Mouse (Mus musculus) forebrain, embryonic 15.5 days (tissue): ENCODE results near the gene Pde3a. TPM values are rescaled to one million over a fixed set of nuclear protein-coding genes. Genes with fewer than 3 reads are reported as not detected.
A peak's percentile ranks its signal among the peaks of the same experiment; 100 is the strongest.

Source experiments
- ATAC-seq: fragments of 200-750 bp; cut with Nextera tagmentation; replicated peaks from 2 replicates; pipeline ENCODE4 v1.8.0; 2017; ENCODE audit warnings: mild to moderate bottlenecking, moderate TSS enrichment, moderate library complexity
- H3K27ac ChIP-seq: fragments of 300-500 bp; sonication (generic); replicated peaks from 2 replicates; pipeline ENCODE4 v1.5.1; 2015; ENCODE audit warnings: mild to moderate bottlenecking, inconsistent platforms
- H3K27me3 ChIP-seq: fragments of 300-500 bp; sonication (generic); 2 replicates; pipeline ENCODE4 v1.6.1; 2015; ENCODE audit warnings: inconsistent platforms
- H3K36me3 ChIP-seq: fragments of 300-500 bp; sonication (generic); 2 replicates; pipeline ENCODE4 v1.6.1; 2015; ENCODE audit warnings: mild to moderate bottlenecking, inconsistent platforms
- H3K4me1 ChIP-seq: fragments of 300-500 bp; sonication (generic); 2 replicates; pipeline ENCODE4 v1.6.1; 2015; ENCODE audit warnings: inconsistent platforms
- H3K4me2 ChIP-seq: fragments of 300-500 bp; sonication (generic); replicated peaks from 2 replicates; pipeline ENCODE4 v1.6.1; 2015; ENCODE audit warnings: mild to moderate bottlenecking, inconsistent platforms
- H3K4me3 ChIP-seq: fragments of 300-500 bp; sonication (generic); 2 replicates; pipeline ENCODE4 v1.5.1; 2015; ENCODE audit warnings: mild to moderate bottlenecking, inconsistent platforms
- H3K9ac ChIP-seq: fragments of 300-500 bp; sonication (generic); replicated peaks from 2 replicates; pipeline ENCODE4 v1.6.1; 2015; ENCODE audit warnings: mild to moderate bottlenecking, inconsistent platforms
- H3K9me3 ChIP-seq: fragments of 300-500 bp; sonication (generic); 2 replicates; pipeline ENCODE4 v1.6.1; 2016; ENCODE audit warnings: inconsistent platforms
- WGBS: fragments of 180-500 bp; shearing (Covaris S2); methylation state at CpG from one replicate; pipeline ENCODE4 v1.1.7; 2015; ENCODE audit warnings: mixed read lengths; 5-methylcytosine and 5-hydroxymethylcytosine counted together
- polyA plus RNA-seq: library from polyadenylated mRNA; unstranded; fragments of >200 nt; fragmentation: Nextera tagmentation; extraction: Ambion mirVana; gene quantifications from 2 replicates; pipeline ENCODE4 v1.2.1, GENCODE M21; 2015

The Pde3a gene
- polyA plus RNA-seq, 1 experiment from 2014 or later, result 1.7 TPM

- H3K27ac ChIP-seq, result no peak overlapping the region
- peaks cover 17% of the 10 kb centered on the region; the same call in 1 of the 2 replicates for H3K27me3 ChIP-seq
- WGBS, result 54% methylated on average over 6 of the region's 6 CpGs
- H3K9me3 ChIP-seq, result no peaks in the 10 kb centered on the region
- no peak overlapping the region for H3K9ac ChIP-seq
- no peaks in the 10 kb centered on the region for H3K36me3 ChIP-seq
- ATAC-seq, result 0 out of 2 replicates have a peak, but pooled peaks have one; percentile 30
- peaks cover 15% of the 10 kb centered on the region for H3K4me1 ChIP-seq
- no peak overlapping the region for H3K4me2 ChIP-seq
- H3K4me3 ChIP-seq, result no peak overlapping the region
These were observed 2.7 kb upstream of the Pde3a start for GRCm38 (mm10) chr6:141246391-141246790.

GRCm38 (mm10) chr6:141248081-141248480 lies 988 bp upstream of the Pde3a start:
- Histone ChIP-seq H3K4me2 (no peak overlapping the region), H3K4me3 (peak overlapping the region; percentile 18; the same call in 1 of the 2 replicates), H3K9ac (no peak overlapping the region), H3K27ac (no peak overlapping the region), H3K4me1 (peaks cover 15% of the 10 kb centered on the region), H3K36me3 (no peaks in the 10 kb centered on the region), H3K27me3 (peaks cover 25% of the 10 kb centered on the region; the same call in 1 of the 2 replicates), H3K9me3 (no peaks in the 10 kb centered on the region)
- no peak for ATAC-seq

DNA sequence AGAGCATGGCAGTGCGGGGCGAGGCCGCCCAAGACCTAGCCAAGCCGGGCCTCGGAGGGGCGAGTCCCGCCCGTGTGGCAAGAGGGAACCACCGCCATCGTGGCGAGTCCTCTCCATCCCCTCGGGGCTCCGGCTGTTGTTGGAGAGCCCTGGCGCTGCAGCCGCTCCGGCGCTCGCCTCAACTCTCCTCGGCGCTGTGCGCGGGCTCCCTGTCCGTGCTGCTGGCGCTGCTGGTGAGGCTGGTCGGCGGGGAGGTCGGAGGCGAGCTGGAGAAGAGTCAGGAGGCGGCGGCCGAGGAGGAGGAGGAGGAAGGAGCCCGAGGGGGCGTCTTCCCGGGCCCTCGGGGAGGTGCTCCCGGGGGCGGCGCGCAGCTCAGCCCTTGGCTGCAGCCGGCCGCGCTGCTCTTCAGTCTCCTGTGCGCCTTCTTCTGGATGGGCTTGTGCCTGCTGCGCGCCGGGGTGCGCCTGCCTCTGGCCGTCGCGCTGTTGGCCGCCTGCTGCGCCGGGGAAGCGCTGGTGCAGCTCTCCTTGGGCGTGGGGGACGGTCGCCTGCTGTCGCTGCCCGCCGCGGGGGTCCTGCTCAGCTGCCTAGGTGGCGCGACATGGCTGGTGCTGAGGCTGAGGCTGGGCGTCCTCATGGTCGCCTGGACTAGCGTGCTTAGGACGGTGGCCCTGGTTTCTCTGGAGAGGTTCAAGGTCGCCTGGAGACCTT lies 671 bp downstream of the Pde3a start:
- H3K4me1 ChIP-seq, result peaks cover 15% of the 10 kb centered on the region
- H3K27ac ChIP-seq, result no peak overlapping the region
- no peaks in the 10 kb centered on the region for H3K36me3 ChIP-seq
- H3K27me3 ChIP-seq, result peaks cover 25% of the 10 kb centered on the region; the same call in 1 of the 2 replicates
- H3K4me3 ChIP-seq, result peak overlapping the region; percentile 67
- H3K9ac ChIP-seq, result peak overlapping the region; percentile 57
- no peaks in the 10 kb centered on the region for H3K9me3 ChIP-seq
- ATAC-seq, result peak; percentile 90
- WGBS, result under 1% methylated on average over 68 of the region's 68 CpGs
- H3K4me2 ChIP-seq, result peak overlapping the region; percentile 92

DNA sequence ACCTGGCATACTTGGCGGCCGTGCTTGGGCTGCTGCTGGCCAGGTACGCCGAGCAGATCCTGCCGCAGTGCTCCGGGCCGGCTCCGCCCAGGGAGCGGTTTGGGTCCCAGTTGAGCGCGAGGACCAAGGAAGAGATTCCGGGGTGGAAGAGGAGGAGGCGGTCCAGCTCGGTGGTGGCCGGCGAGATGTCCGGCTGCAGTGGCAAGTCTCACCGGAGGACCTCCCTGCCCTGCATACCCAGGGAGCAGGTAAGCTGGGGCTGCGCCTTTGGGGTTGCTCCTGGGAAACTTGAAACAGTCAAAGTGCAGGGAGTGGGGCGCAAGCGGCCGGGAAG lies 1.2 kb downstream of the Pde3a start:
- no peak for ATAC-seq
- H3K4me3 ChIP-seq, result peak overlapping the region; percentile 67
- H3K36me3 ChIP-seq, result no peaks in the 10 kb centered on the region
- H3K9ac ChIP-seq, result peak overlapping the region; percentile 57
- peaks cover 15% of the 10 kb centered on the region for H3K4me1 ChIP-seq
- H3K27ac ChIP-seq, result no peak overlapping the region
- peak overlapping the region; percentile 92 for H3K4me2 ChIP-seq
- no peaks in the 10 kb centered on the region for H3K9me3 ChIP-seq
- WGBS, result under 1% methylated on average over 21 of the region's 22 CpGs
- H3K27me3 ChIP-seq, result peaks cover 25% of the 10 kb centered on the region; the same call in 1 of the 2 replicates

DNA sequence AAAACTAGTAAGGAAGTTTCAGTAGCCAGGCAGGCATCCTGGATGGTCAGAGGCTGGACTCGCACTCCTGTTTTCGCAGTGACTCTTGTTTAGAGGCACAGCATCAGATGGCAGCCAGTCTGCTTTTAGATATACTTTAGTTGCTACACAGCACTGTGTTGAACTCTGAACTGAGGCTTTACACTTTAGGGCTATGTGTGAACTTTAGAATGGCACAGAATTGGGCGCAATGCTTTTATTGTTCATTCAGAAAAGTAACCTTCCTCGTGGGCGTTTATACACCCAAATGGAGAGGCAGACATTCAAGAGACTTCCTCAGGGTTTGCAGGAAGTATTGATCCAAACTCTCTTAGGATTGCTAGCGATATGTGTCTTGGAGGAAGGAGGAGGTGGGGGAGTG lies 1.9 kb downstream of the Pde3a start:
- 57% methylated on average over 6 of the region's 6 CpGs for WGBS
- Histone ChIP-seq H3K36me3 (no peaks in the 10 kb centered on the region), H3K9me3 (no peaks in the 10 kb centered on the region), H3K9ac (no peak overlapping the region), H3K4me1 (peaks cover 15% of the 10 kb centered on the region), H3K27ac (no peak overlapping the region), H3K4me3 (peak overlapping the region; percentile 67; the same call in 1 of the 2 replicates), H3K27me3 (peaks cover 25% of the 10 kb centered on the region; the same call in 1 of the 2 replicates), H3K4me2 (0 out of 2 replicates have a peak overlapping the region, but pooled peaks have one; percentile 7)
- no peak for ATAC-seq

DNA sequence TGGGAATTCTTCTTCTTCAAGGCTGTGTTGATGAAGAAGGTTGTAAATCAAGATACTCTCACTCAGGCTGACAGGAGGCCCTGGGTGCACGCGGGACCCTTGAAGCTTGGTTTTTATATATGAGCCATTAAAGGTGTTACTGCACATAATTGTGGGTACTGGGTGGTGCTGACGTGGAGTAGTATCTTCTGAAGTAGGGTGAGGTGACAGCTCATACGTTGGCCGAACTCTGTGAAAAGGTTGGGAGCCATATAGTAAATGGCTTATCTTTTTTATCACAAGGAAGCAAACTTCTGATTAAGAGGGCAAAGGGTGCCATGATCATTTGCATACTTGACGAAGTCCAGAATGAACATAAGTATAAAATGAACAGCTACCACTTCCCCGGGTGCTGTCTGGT lies 3.5 kb downstream of the Pde3a start:
- no peak overlapping the region for H3K4me2 ChIP-seq
- WGBS, result 93% methylated on average over 7 of the region's 7 CpGs
- ATAC-seq, result no peak

DNA sequence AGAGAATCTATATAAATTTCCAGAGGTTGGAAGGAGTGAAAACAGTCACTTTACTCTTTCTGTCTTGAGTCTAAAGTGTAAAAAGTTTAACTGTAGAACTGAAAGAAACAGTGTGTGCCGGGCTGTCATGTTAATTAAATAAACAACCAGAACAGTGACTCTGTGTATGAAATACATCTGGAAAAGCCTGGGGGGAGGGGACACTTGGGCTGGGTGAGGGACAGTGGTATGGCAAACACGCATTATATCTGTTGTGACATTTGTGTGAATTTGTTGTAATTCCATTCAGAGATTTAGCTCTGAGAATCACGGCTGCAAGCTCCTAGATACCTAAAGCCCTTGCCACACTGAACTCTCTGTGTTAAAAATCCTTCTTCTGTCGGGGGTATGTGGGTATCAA lies 5.9 kb downstream of the Pde3a start:
- H3K4me1 ChIP-seq, result peaks cover 9% of the 10 kb centered on the region
- no peaks in the 10 kb centered on the region for H3K36me3 ChIP-seq
- no peak for ATAC-seq
- no peak overlapping the region for H3K9ac ChIP-seq
- H3K27me3 ChIP-seq, result peaks cover 20% of the 10 kb centered on the region; the same call in 1 of the 2 replicates
- no peak overlapping the region for H3K4me2 ChIP-seq
- H3K9me3 ChIP-seq, result no peaks in the 10 kb centered on the region
- WGBS, result 32% methylated on average over 4 of the region's 4 CpGs
- H3K27ac ChIP-seq, result no peak overlapping the region
- no peak overlapping the region for H3K4me3 ChIP-seq

More for the DNA sequence above, 3.5 kb downstream of the Pde3a start:
- H3K4me3 ChIP-seq, result no peak overlapping the region
- no peaks in the 10 kb centered on the region for H3K9me3 ChIP-seq
- no peak overlapping the region for H3K27ac ChIP-seq
- no peak overlapping the region for H3K9ac ChIP-seq
- peaks cover 25% of the 10 kb centered on the region; the same call in 1 of the 2 replicates for H3K27me3 ChIP-seq
- H3K4me1 ChIP-seq, result peaks cover 19% of the 10 kb centered on the region
- H3K36me3 ChIP-seq, result no peaks in the 10 kb centered on the region

- H3K9me3 ChIP-seq, result no peaks in the 10 kb centered on the region
- H3K4me1 ChIP-seq, result peaks cover 4% of the 10 kb centered on the region; the same call in 1 of the 2 replicates
- H3K4me2 ChIP-seq, result no peak overlapping the region
- H3K9ac ChIP-seq, result no peak overlapping the region
- no peaks in the 10 kb centered on the region for H3K36me3 ChIP-seq
- H3K4me3 ChIP-seq, result no peak overlapping the region
- peaks cover 4% of the 10 kb centered on the region; the same call in 1 of the 2 replicates for H3K27me3 ChIP-seq
- H3K27ac ChIP-seq, result no peak overlapping the region
- WGBS, result 79% methylated on average over 8 of the region's 8 CpGs
- ATAC-seq, result no peak
These were observed 7.8 kb downstream of the Pde3a start for GRCm38 (mm10) chr6:141256896-141257295.

DNA sequence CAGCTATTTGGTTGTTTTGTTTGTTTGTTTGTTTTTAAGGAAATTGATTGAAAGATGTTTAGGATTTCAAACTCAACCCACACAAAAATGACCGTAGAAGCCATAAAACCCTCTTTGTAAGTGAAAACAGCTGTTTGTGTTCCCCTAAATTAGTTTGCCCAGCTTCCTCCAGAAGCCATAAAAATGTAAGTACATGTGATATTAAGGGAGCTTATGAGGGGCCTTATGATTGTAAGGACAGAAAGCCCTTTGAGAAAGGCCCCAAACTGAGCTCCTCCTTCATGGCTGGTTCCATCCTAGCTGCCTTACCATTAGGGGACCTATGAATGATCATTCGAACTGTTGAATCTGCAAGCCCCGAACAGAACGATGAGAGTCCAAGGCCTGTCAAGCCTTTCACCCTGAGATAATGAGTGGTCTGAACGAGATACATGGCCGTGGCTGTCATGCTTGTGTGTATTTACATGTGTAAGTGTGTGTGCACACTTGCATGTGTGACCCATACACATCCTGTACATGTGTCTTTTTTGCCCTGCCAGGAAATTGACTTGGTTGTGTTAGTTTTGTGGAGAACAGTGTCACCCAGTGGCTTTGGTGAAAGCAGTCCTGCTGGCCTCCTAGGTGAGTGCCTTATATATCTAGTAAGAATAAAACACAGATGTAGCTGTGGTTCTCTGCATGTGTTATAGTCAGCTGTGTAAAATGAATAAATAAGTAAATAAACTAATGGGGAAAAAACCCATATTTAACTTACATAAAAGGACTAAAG lies 8.5 kb downstream of the Pde3a start:
- no peak overlapping the region for H3K4me3 ChIP-seq
- WGBS, result 91% methylated on average over 6 of the region's 6 CpGs

DNA sequence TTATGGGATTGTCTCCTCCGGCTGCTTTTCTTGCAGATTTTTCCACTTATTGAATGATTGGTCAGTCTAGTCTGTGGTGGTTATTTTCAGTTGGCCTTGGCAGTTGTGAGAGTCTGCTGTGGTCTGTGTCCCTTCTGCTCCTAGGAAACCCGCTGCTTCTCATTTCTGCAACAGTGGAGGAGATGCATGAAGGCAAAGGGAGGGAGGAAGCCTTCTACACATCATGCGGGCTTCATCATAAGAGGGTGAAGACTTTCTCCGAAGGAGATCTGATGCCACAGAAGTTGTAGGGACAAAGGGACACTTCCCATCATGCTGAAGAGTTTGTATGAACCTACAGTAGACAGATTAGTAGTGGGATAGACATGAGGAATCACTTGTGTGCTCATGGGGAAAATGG lies 16.2 kb downstream of the Pde3a start:
- ATAC-seq, result no peak
- H3K36me3 ChIP-seq, result no peaks in the 10 kb centered on the region
- H3K9me3 ChIP-seq, result no peaks in the 10 kb centered on the region
- H3K27me3 ChIP-seq, result no peaks in the 10 kb centered on the region
- H3K4me3 ChIP-seq, result no peak overlapping the region
- 93% methylated on average over 4 of the region's 4 CpGs for WGBS
- no peak overlapping the region for H3K27ac ChIP-seq
- H3K9ac ChIP-seq, result no peak overlapping the region
- no peak overlapping the region for H3K4me2 ChIP-seq
- no peaks in the 10 kb centered on the region for H3K4me1 ChIP-seq

More for the DNA sequence above, 8.5 kb downstream of the Pde3a start:
- H3K27ac ChIP-seq, result no peak overlapping the region
- no peak for ATAC-seq
- no peaks in the 10 kb centered on the region for H3K36me3 ChIP-seq
- no peak overlapping the region for H3K9ac ChIP-seq
- no peaks in the 10 kb centered on the region for H3K27me3 ChIP-seq
- H3K9me3 ChIP-seq, result no peaks in the 10 kb centered on the region
- peaks cover 4% of the 10 kb centered on the region; the same call in 1 of the 2 replicates for H3K4me1 ChIP-seq
- H3K4me2 ChIP-seq, result no peak overlapping the region

DNA sequence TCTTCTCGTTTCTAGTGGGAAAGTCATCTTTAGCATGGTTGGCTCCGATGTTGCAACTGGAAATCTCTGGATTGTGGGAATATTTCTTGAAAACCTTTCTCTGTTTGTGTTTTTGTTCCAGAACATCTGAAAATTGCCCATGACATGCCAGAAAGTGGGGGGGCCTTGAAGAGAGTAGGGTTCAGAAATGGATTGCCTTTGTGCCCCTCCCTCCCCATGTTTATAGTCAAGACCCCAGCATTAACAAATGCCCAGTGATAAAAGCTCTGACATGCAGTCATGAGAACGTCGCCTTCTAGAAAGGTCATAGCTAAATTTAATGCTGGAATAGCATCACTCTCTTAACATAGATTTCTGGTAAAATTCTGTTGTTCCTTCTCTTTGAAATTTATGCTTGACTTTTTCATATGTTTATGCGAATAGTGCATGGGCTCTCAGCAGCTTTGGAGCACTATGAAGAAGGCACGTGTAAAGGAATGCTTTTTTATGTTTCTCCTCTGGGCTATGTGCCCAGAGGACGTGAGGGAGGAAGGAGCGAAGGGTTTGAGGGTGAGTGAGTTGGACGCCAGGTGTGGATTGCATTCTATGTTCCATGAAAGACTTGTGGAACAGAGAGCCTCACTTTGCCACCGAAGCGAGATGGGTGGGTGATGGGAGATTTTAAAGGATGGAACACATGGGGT lies 19.0 kb downstream of the Pde3a start:
- no peaks in the 10 kb centered on the region for H3K36me3 ChIP-seq
- no peak overlapping the region for H3K4me3 ChIP-seq
- H3K9me3 ChIP-seq, result no peaks in the 10 kb centered on the region
- no peak overlapping the region for H3K4me2 ChIP-seq
- no peak for ATAC-seq
- no peaks in the 10 kb centered on the region for H3K27me3 ChIP-seq
- H3K27ac ChIP-seq, result no peak overlapping the region
- 91% methylated on average over 11 of the region's 11 CpGs for WGBS
- no peaks in the 10 kb centered on the region for H3K4me1 ChIP-seq
- H3K9ac ChIP-seq, result no peak overlapping the region

GRCm38 (mm10) chr6:141268871-141269270 lies 19.8 kb downstream of the Pde3a start:
- Histone ChIP-seq H3K27ac (no peak overlapping the region), H3K9ac (no peak overlapping the region), H3K4me3 (no peak overlapping the region), H3K9me3 (no peaks in the 10 kb centered on the region), H3K36me3 (no peaks in the 10 kb centered on the region), H3K27me3 (no peaks in the 10 kb centered on the region), H3K4me2 (no peak overlapping the region), H3K4me1 (no peaks in the 10 kb centered on the region)
- no peak for ATAC-seq
- 91% methylated on average over 5 of the region's 5 CpGs for WGBS
